Mouse (Mus musculus) MEL (cell line): ENCODE results near the gene Fbln1. TPM values are rescaled to one million over a fixed set of nuclear protein-coding genes. Genes with fewer than 3 reads are reported as not detected.

Source experiments
- DNase-seq: peaks from one replicate; pipeline ENCODE4 v3.0.0; 2011; ENCODE audit warnings: low read depth, low spot score
- H3K27ac ChIP-seq: 2 replicates; pipeline ENCODE4 v1.5.1; 2012; ENCODE audit warnings: low read depth, mild to moderate bottlenecking, control low read depth, low read length, moderate library complexity; ENCODE audit not compliant: control insufficient read depth
- H3K27me3 ChIP-seq, 2 experiments: fragments of 150-350 bp in 1 of 2; sonication (generic) in 1 of 2; 2 replicates each; pipeline ENCODE4 v1.6.1; 2012; ENCODE audit warnings: low read length in 2 of 2, mild to moderate bottlenecking in 2 of 2, improper control_type of control experiment in 1 of 2, moderate library complexity in 1 of 2; ENCODE audit not compliant: insufficient read depth in 2 of 2, control insufficient read depth in 1 of 2
- H3K36me3 ChIP-seq, 2 experiments: 2 replicates each; pipeline ENCODE4 v1.6.1; 2012 to 2014; ENCODE audit warnings: low read length in 2 of 2, improper control_type of control experiment in 1 of 2, inconsistent platforms in 1 of 2, mild to moderate bottlenecking in 1 of 2; ENCODE audit not compliant: insufficient read depth in 2 of 2, control insufficient read depth in 1 of 2
- H3K4me1 ChIP-seq, 2 experiments: fragments of 150-350 bp in 1 of 2; sonication (generic) in 1 of 2; 2 replicates each; pipeline ENCODE4 v1.6.1; 2012; ENCODE audit warnings: low read length in 2 of 2, improper control_type of control experiment in 1 of 2, mild to moderate bottlenecking in 1 of 2; ENCODE audit not compliant: insufficient read depth in 2 of 2, control insufficient read depth in 1 of 2
- H3K4me3 ChIP-seq, 2 experiments: fragments of 150-350 bp in 1 of 2; sonication (generic) in 1 of 2; 2 replicates each; pipeline ENCODE4 v1.5.1; 2012; ENCODE audit warnings: low read depth in 2 of 2, low read length in 2 of 2, mild to moderate bottlenecking in 2 of 2, moderate library complexity in 2 of 2, control low read depth in 1 of 2, improper control_type of control experiment in 1 of 2; ENCODE audit not compliant: control insufficient read depth in 1 of 2, insufficient read depth in 1 of 2
- H3K79me2 ChIP-seq: 2 replicates; pipeline ENCODE4 v1.6.1; 2012; ENCODE audit warnings: mild to moderate bottlenecking, low read length, moderate library complexity; ENCODE audit not compliant: control insufficient read depth, poor library complexity, insufficient read depth
- H3K9ac ChIP-seq: 2 replicates; pipeline ENCODE4 v1.6.1; 2012; ENCODE audit warnings: low read depth, mild to moderate bottlenecking, control low read depth, low read length, moderate library complexity; ENCODE audit not compliant: control insufficient read depth, poor library complexity, severe bottlenecking
- H3K9me3 ChIP-seq: fragments of 150-350 bp; sonication (generic); replicated peaks from 2 replicates; pipeline ENCODE4 v1.6.1; 2012; ENCODE audit warnings: mild to moderate bottlenecking, low read length, improper control_type of control experiment, moderate library complexity; ENCODE audit not compliant: insufficient read depth
- CHD2 ChIP-seq: IDR thresholded peaks from 2 replicates; pipeline ENCODE4 v1.6.1; 2011; ENCODE audit warnings: low read length, improper control_type of control experiment
- E2F4 ChIP-seq: IDR thresholded peaks from 2 replicates; pipeline ENCODE4 v1.6.1; 2011; ENCODE audit warnings: low read depth, low read length, improper control_type of control experiment, borderline replicate concordance
- GATA1 ChIP-seq: IDR thresholded peaks from 2 replicates; pipeline ENCODE4 v1.6.1; 2011; ENCODE audit warnings: low read depth, low read length, improper control_type of control experiment
- HCFC1 ChIP-seq: IDR thresholded peaks from 2 replicates; pipeline ENCODE4 v1.6.1; 2012; ENCODE audit warnings: low read depth, mild to moderate bottlenecking, inconsistent platforms, low read length, improper control_type of control experiment, moderate library complexity
- MAZ ChIP-seq: IDR thresholded peaks from 2 replicates; pipeline ENCODE4 v1.6.1; 2012; ENCODE audit warnings: low read depth, mild to moderate bottlenecking, inconsistent platforms, low read length, improper control_type of control experiment
- MEF2A ChIP-seq: IDR thresholded peaks from 2 replicates; pipeline ENCODE4 v1.6.1; 2014; ENCODE audit warnings: low read depth, mild to moderate bottlenecking, inconsistent platforms, low read length, improper control_type of control experiment; ENCODE audit not compliant: poor library complexity, insufficient replicate concordance, severe bottlenecking; ENCODE audit errors: extremely low read depth
- MXI1 ChIP-seq: IDR thresholded peaks from 2 replicates; pipeline ENCODE4 v1.6.1; 2011; ENCODE audit warnings: mild to moderate bottlenecking, low read depth, low read length, improper control_type of control experiment
- MYB ChIP-seq: IDR thresholded peaks from 2 replicates; pipeline ENCODE4 v1.6.1; 2011; ENCODE audit warnings: mild to moderate bottlenecking, low read depth, low read length, improper control_type of control experiment
- NRF1 ChIP-seq: IDR thresholded peaks from 2 replicates; pipeline ENCODE4 v1.6.1; 2014; ENCODE audit warnings: low read depth, mild to moderate bottlenecking, inconsistent platforms, low read length, improper control_type of control experiment, moderate library complexity; ENCODE audit not compliant: poor library complexity, insufficient read depth, severe bottlenecking
- POLR2A ChIP-seq, 2 experiments: IDR thresholded peaks; 2 replicates each; pipeline ENCODE4 v1.6.1; 2011 to 2012; ENCODE audit warnings: low read length in 2 of 2, mild to moderate bottlenecking in 2 of 2, control low read depth in 1 of 2, improper control_type of control experiment in 1 of 2, low read depth in 1 of 2, moderate library complexity in 1 of 2; ENCODE audit not compliant: control insufficient read depth in 1 of 2, insufficient read depth in 1 of 2, poor library complexity in 1 of 2
- POLR2AphosphoS2 ChIP-seq: IDR thresholded peaks from 2 replicates; pipeline ENCODE4 v1.6.1; 2011; ENCODE audit warnings: low read length, improper control_type of control experiment
- POLR2AphosphoS5 ChIP-seq: IDR thresholded peaks from 2 replicates; pipeline ENCODE4 v1.6.1; 2012; ENCODE audit warnings: low read depth, borderline replicate concordance, mild to moderate bottlenecking, inconsistent platforms, low read length, moderate library complexity, mixed read lengths
- RAD21 ChIP-seq: IDR thresholded peaks from 2 replicates; pipeline ENCODE4 v1.6.1; 2011; ENCODE audit warnings: mild to moderate bottlenecking, low read depth, low read length, improper control_type of control experiment
- RCOR1 ChIP-seq: IDR thresholded peaks from 2 replicates; pipeline ENCODE4 v1.6.1; 2012; ENCODE audit warnings: low read depth, mild to moderate bottlenecking, inconsistent platforms, low read length, improper control_type of control experiment
- TBP ChIP-seq: IDR thresholded peaks from 2 replicates; pipeline ENCODE4 v1.8.0; 2011; ENCODE audit warnings: low read depth, low read length, improper control_type of control experiment
- TCF12 ChIP-seq: IDR thresholded peaks from 2 replicates; pipeline ENCODE4 v1.6.1; 2014; ENCODE audit warnings: low read depth, mild to moderate bottlenecking, inconsistent platforms, low read length, improper control_type of control experiment, moderate library complexity
- UBTF ChIP-seq: IDR thresholded peaks from 2 replicates; pipeline ENCODE4 v1.6.1; 2012; ENCODE audit warnings: low read depth, mild to moderate bottlenecking, inconsistent platforms, low read length, improper control_type of control experiment, moderate library complexity, borderline replicate concordance; ENCODE audit not compliant: insufficient read depth
- USF1 ChIP-seq: IDR thresholded peaks from 2 replicates; pipeline ENCODE4 v1.6.1; 2014; ENCODE audit warnings: low read depth, mild to moderate bottlenecking, inconsistent platforms, low read length, improper control_type of control experiment, moderate library complexity
- USF2 ChIP-seq, 2 experiments: IDR thresholded peaks; 2 replicates each; pipeline ENCODE4 v1.6.1; 2011 to 2012; ENCODE audit warnings: improper control_type of control experiment in 2 of 2, low read length in 2 of 2, borderline replicate concordance in 1 of 2, inconsistent platforms in 1 of 2, low read depth in 1 of 2, mild to moderate bottlenecking in 1 of 2; ENCODE audit not compliant: insufficient read depth in 1 of 2
- ZKSCAN1 ChIP-seq: IDR thresholded peaks from 2 replicates; pipeline ENCODE4 v1.6.1; 2012; ENCODE audit warnings: low read depth, mild to moderate bottlenecking, inconsistent platforms, low read length, improper control_type of control experiment, moderate library complexity
- ZMIZ1 ChIP-seq: IDR thresholded peaks from 2 replicates; pipeline ENCODE4 v1.6.1; 2012; ENCODE audit warnings: low read depth, mild to moderate bottlenecking, inconsistent platforms, low read length, improper control_type of control experiment, moderate library complexity
- ZNF384 ChIP-seq: IDR thresholded peaks from 2 replicates; pipeline ENCODE4 v1.6.1; 2012; ENCODE audit warnings: low read depth, mild to moderate bottlenecking, inconsistent platforms, low read length, improper control_type of control experiment
- polyA plus RNA-seq, 2 experiments: library from polyadenylated mRNA; stranded (reverse) in 1 of 2; unstranded in 1 of 2; fragments of >175 nt in 1 of 2; fragments of >200 nt in 1 of 2; gene quantifications; 2 replicates each; pipeline versions ENCODE4 v1.2.1 to v1.2.4; 2012; ENCODE audit warnings: low replicate concordance in 2 of 2, low read depth in 1 of 2; ENCODE audit not compliant: insufficient read length in 2 of 2, insufficient read depth in 1 of 2, missing spikeins in 1 of 2
- total RNA-seq: library from RNA; depleted of rRNA; stranded (reverse); fragments of 300-350 nt; gene quantifications from 2 replicates; pipeline ENCODE4 v1.2.3, GENCODE M21; 2012

Fbln1 gene
- total and polyA plus RNA-seq, 3 experiments: not detected

DNA sequence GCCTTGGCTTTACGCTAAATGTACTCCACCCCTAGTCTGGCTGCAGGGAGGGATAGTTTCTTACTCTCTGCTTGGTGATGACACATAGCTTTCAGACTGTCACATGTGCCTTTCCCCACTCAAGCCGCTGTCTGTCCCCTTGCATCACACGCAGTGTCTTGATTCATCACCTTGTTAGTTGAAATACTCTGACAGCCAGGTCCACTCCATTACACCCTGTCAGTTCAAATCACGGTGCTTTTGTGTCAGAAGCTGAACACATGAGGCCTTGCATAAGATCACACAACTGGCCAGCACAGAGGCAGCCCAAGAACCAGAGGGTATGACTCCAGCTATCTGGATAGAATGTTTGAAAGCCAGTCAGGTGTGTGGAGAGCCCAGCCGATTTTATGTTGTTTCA, 73.2 kb downstream of the Fbln1 start (continued):
- TF ChIP-seq NRF1: no peak

DNA sequence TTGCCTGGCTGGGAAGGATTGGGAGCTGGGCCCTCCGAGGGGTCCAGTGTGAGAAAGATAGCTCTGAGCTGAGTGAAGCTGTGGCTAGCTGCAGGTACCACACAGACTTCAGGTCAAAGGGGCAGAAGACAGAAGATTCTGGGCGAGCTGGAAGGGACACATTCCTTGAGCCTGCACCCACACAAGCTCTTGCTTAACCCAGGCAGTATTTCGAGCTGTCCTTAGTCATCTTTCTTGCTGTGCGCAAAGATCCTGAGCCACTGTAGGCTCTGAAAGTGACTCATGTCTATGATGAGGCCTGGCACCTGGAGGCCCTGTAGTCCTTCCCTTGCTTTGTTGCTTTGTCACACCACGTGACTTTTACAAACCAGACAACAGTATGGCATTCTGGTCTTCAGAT, 76.3 kb downstream of the Fbln1 start:
- TF ChIP-seq POLR2AphosphoS5 (no peak), POLR2AphosphoS2 (no peak), TCF12 (no peak), TBP (no peak), RAD21 (no peak), ZNF384 (no peak), E2F4 (no peak), RCOR1 (no peak), MAZ (no peak), POLR2A (IDR thresholded peaks at IDR 0.05; ENCODE audit: control insufficient read depth in 1 of 2, insufficient read depth in 1 of 2, low read depth in 1 of 2, low read length in 2 of 2, poor library complexity in 1 of 2) (no peak), UBTF (no peak), ZKSCAN1 (no peak), USF2 (IDR thresholded peaks at IDR 0.05; ENCODE audit: borderline replicate concordance in 1 of 2, insufficient read depth in 1 of 2, low read depth in 1 of 2, low read length in 2 of 2) (no peak), HCFC1 (no peak), ZMIZ1 (no peak), MXI1 (no peak), NRF1 (no peak), GATA1 (no peak), MYB (no peak)
- Histone ChIP-seq H3K4me3 (no peak overlapping the region), H3K9me3 (no peaks in the 10 kb centered on the region), H3K9ac (no peak overlapping the region), H3K27me3 (no peaks in the 10 kb centered on the region), H3K79me2 (no peaks in the 10 kb centered on the region), H3K27ac (no peak overlapping the region), H3K4me1 (no peaks in the 10 kb centered on the region), H3K36me3 (no peaks in the 10 kb centered on the region)
- DNase-seq: no peak

DNA sequence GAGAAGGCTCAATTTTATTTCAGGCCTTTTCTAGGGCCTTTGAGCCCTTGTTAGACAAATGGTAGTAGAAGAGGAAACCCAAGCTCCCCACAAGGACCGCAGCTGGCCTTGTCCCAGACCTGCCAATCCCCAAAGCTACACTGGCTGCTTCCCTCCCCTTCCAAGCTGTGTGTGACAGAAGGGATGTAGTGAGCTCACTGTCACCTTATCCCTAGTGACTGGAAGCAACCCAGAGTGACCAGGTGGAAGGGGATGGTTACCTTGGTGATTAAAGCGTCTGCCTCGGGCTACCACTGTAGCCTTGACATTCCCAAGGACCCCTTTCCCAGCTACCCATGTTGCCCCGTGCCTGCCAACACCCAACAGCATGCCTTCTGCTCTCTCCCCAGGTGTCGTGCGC, 78.9 kb downstream of the Fbln1 start:
- H3K9ac ChIP-seq: no peak overlapping the region
- H3K4me3 ChIP-seq: no peak overlapping the region
- no peaks in the 10 kb centered on the region; a peak in 1 of 4 replicates for H3K4me1 ChIP-seq
- H3K36me3 ChIP-seq: no peaks in the 10 kb centered on the region
- no peak for TF ChIP-seq MEF2A
- TF ChIP-seq CHD2: no peak
- no peak for TF ChIP-seq USF1
- no peak for TF ChIP-seq MAZ
- no peak for TF ChIP-seq POLR2A (IDR thresholded peaks at IDR 0.05; ENCODE audit: control insufficient read depth in 1 of 2, insufficient read depth in 1 of 2, low read depth in 1 of 2, low read length in 2 of 2, poor library complexity in 1 of 2)
- TF ChIP-seq ZNF384: no peak
- TF ChIP-seq GATA1: no peak
- no peak for TF ChIP-seq MXI1
- no peaks in the 10 kb centered on the region for H3K79me2 ChIP-seq
- no peaks in the 10 kb centered on the region for H3K9me3 ChIP-seq
- no peak for DNase-seq
- H3K27ac ChIP-seq: no peak overlapping the region
- no peaks in the 10 kb centered on the region for H3K27me3 ChIP-seq
